Mouse (Mus musculus) heart, adult 2 months (tissue): ENCODE results near the gene Nepn. TPM values are rescaled to one million over a fixed set of nuclear protein-coding genes. Genes with fewer than 3 reads are reported as not detected.
A peak's percentile ranks its signal among the peaks of the same experiment; 100 is the strongest.

Source experiments
- DNase-seq, 2 experiments: peaks; one replicate each; pipeline ENCODE4 v3.0.0; 2021
- H3K27ac ChIP-seq: fragments of 200-600 bp; 2 replicates; pipeline ENCODE4 v1.8.1; 2022
- H3K27me3 ChIP-seq: fragments of 200-500 bp; 2 replicates; pipeline ENCODE4 v1.6.1; 2012; ENCODE audit warnings: mild to moderate bottlenecking, low read length, inconsistent platforms, mixed read lengths; ENCODE audit not compliant: control insufficient read depth, insufficient read depth
- H3K36me3 ChIP-seq: fragments of 200-500 bp; 2 replicates; pipeline ENCODE4 v1.6.1; 2012; ENCODE audit warnings: low read length, inconsistent platforms; ENCODE audit not compliant: control insufficient read depth, insufficient read depth
- H3K4me1 ChIP-seq: fragments of 200-500 bp; 2 replicates; pipeline ENCODE4 v1.6.1; 2011; ENCODE audit warnings: low read length; ENCODE audit not compliant: control insufficient read depth, insufficient read depth
- H3K4me3 ChIP-seq: fragments of 200-600 bp; 2 replicates; pipeline ENCODE4 v1.8.1; 2022
- H3K79me2 ChIP-seq: fragments of 200-500 bp; replicated peaks from 2 replicates; pipeline ENCODE4 v1.6.1; 2012; ENCODE audit warnings: mild to moderate bottlenecking, inconsistent platforms, low read length, moderate library complexity, mixed read lengths; ENCODE audit not compliant: control insufficient read depth, insufficient read depth
- H3K9ac ChIP-seq: fragments of 200-500 bp; 2 replicates; pipeline ENCODE4 v1.6.1; 2012; ENCODE audit warnings: low read depth, mild to moderate bottlenecking, control low read depth, inconsistent platforms, low read length, mixed read lengths
- CTCF ChIP-seq: fragments of 200-600 bp; IDR thresholded peaks from 2 replicates; pipeline ENCODE4 v1.8.1; 2022; ENCODE audit warnings: antibody characterized with exemption, mild to moderate bottlenecking, moderate library complexity
- EP300 ChIP-seq: fragments of 200-500 bp; IDR thresholded peaks from 2 replicates; pipeline ENCODE4 v1.6.1; 2011; ENCODE audit warnings: low read depth, low read length, control low read depth; ENCODE audit not compliant: insufficient read depth
- POLR2A ChIP-seq: fragments of 200-500 bp; IDR thresholded peaks from 2 replicates; pipeline ENCODE4 v1.6.1; 2011; ENCODE audit warnings: mild to moderate bottlenecking, low read depth, low read length, control low read depth; ENCODE audit not compliant: insufficient read depth
- WGBS: fragments of 180-500 bp; shearing (Covaris S2); methylation state at CpG from one replicate; pipeline ENCODE4 v1.1.7; 2018; 5-methylcytosine and 5-hydroxymethylcytosine counted together
- intact Hi-C: fragments of 180-260 bp; cut with DNase I; formaldehyde crosslinking; loops from one replicate; pipeline ENCODE4 v1.15.1; 2025
- polyA plus RNA-seq: library from polyadenylated mRNA; depleted of rRNA; stranded (reverse); fragments of >200 nt; gene quantifications from 2 replicates; pipeline ENCODE4 v1.2.3, GENCODE M21; 2012
- total RNA-seq, 2 experiments: library from RNA; stranded (reverse); gene quantifications; 2 replicates each; pipeline ENCODE4 v1.2.3; 2021

The Nepn gene
- total and polyA plus RNA-seq, 3 experiments: 0.59 to 1.2 (median 0.63) TPM

- DNase-seq: no peak
- 87% methylated on average over 13 of the region's 13 CpGs for WGBS
- Histone ChIP-seq H3K36me3 (no peaks in the 10 kb centered on the region), H3K27ac (no peak overlapping the region), H3K79me2 (no peaks in the 10 kb centered on the region), H3K27me3 (no peaks in the 10 kb centered on the region), H3K4me3 (no peak overlapping the region), H3K9ac (no peak overlapping the region), H3K4me1 (no peaks in the 10 kb centered on the region)
- intact Hi-C loops: no loop called here
- no peak for TF ChIP-seq POLR2A
- TF ChIP-seq EP300: no peak
Observed at GRCm38 (mm10) chr10:52405160-52405559, 16.4 kb downstream of the Nepn start.

- no peak for DNase-seq
- WGBS: 85% methylated on average over 2 of the region's 2 CpGs
- H3K79me2 ChIP-seq: no peaks in the 10 kb centered on the region
- H3K9ac ChIP-seq: no peak overlapping the region
- H3K4me3 ChIP-seq: no peak overlapping the region
- H3K4me1 ChIP-seq: no peaks in the 10 kb centered on the region
- no peaks in the 10 kb centered on the region for H3K27me3 ChIP-seq
- H3K36me3 ChIP-seq: no peaks in the 10 kb centered on the region
- intact Hi-C loops: no loop called here
- no peak overlapping the region for H3K27ac ChIP-seq
- no peak for TF ChIP-seq POLR2A
- no peak for TF ChIP-seq CTCF
- no peak for TF ChIP-seq EP300
Observed at GRCm38 (mm10) chr10:52407526-52407925, 18.8 kb downstream of the Nepn start.

- WGBS: 84% methylated on average over 2 of the region's 2 CpGs
- peaks cover 8% of the 10 kb centered on the region for H3K4me1 ChIP-seq
- no peak overlapping the region for H3K9ac ChIP-seq
- no peaks in the 10 kb centered on the region for H3K27me3 ChIP-seq
- no peak overlapping the region for H3K27ac ChIP-seq
- intact Hi-C loops: no loop called here
- DNase-seq: no peak
- TF ChIP-seq CTCF (no peak), EP300 (no peak), POLR2A (no peak)
- H3K79me2 ChIP-seq: peaks cover 1% of the 10 kb centered on the region; the same call in 1 of the 2 replicates
- peaks cover 17% of the 10 kb centered on the region for H3K36me3 ChIP-seq
- H3K4me3 ChIP-seq: no peak overlapping the region
Observed at GRCm38 (mm10) chr10:52415020-52415419, 26.2 kb downstream of the Nepn start.

GRCm38 (mm10) chr10:52416458-52416857 is 27.7 kb downstream of the Nepn start:
- H3K4me3 ChIP-seq: peak overlapping the region; percentile 41
- peaks cover 1% of the 10 kb centered on the region; the same call in 1 of the 2 replicates for H3K79me2 ChIP-seq
- peaks cover 16% of the 10 kb centered on the region for H3K4me1 ChIP-seq
- WGBS: 7% methylated on average over 2 of the region's 2 CpGs
- DNase-seq: no peak
- H3K9ac ChIP-seq: no peak overlapping the region
- no peaks in the 10 kb centered on the region for H3K27me3 ChIP-seq
- H3K27ac ChIP-seq: peak overlapping the region; percentile 86
- peaks cover 30% of the 10 kb centered on the region for H3K36me3 ChIP-seq
- intact Hi-C loops: loop anchor here (2.0 kb wide), 1 partner anchor 34 kb away; the partner anchor contains the start of gene Gopc
- TF ChIP-seq CTCF: no peak
- no peak for TF ChIP-seq EP300
- TF ChIP-seq POLR2A: no peak

GRCm38 (mm10) chr10:52417299-52417997 is 28.7 kb downstream of the Nepn start, which contains the start of gene Nus1:
Nus1 (plus strand) TSS chr10:52417547.
- WGBS: under 1% methylated on average over 77 of the region's 79 CpGs
- H3K79me2 ChIP-seq: peaks cover 1% of the 10 kb centered on the region
- H3K4me3 ChIP-seq: peak within 1 kb of the TSS; percentile 98
- peak within 1 kb of the TSS; percentile 98 for H3K9ac ChIP-seq
- peaks cover 19% of the 10 kb centered on the region for H3K4me1 ChIP-seq
- intact Hi-C loops: loop anchor here (2.0 kb wide), 1 partner anchor 35 kb away; the partner anchor contains the start of gene Gopc
- TF ChIP-seq POLR2A (peak; percentile 40; the same call in 1 of the 2 replicates), CTCF (peak; percentile 87), EP300 (0 out of 2 replicates have a peak, but pooled peaks have one; percentile 59)
- peak; percentile 95 to 96 for DNase-seq
- H3K27ac ChIP-seq: peak within 1 kb of the TSS; percentile 92
- H3K27me3 ChIP-seq: no peaks in the 10 kb centered on the region
- H3K36me3 ChIP-seq: peaks cover 40% of the 10 kb centered on the region
